Mouse (Mus musculus): ENCODE data around the gene D13Ertd608e.
"Not testable (repeated sequence)": the region's sequence is repeated elsewhere in the genome, so short reads cannot be mapped to it uniquely, and the experiment has no call there.

D13Ertd608e gene

GRCm38 (mm10) chr13:119835320-119836056 is at the start of gene D13Ertd608e:
TSS of gene D13Ertd608e (plus strand) at chr13:119836006.
- DNase-seq (ENCODE audit: low read depth, low spot score) = peak; percentile 34

GRCm38 (mm10) chr13:119789851-119790717 is 45.7 kb upstream of the D13Ertd608e start:
- peak; percentile 49 for DNase-seq (ENCODE audit: low read depth, low spot score)

GRCm38 (mm10) chr13:119790761-119791579 is 44.8 kb upstream of the D13Ertd608e start, which contains the start of gene Zfp131:
TSS of gene Zfp131 (minus strand) at chr13:119790889.
- peak; percentile 94 for DNase-seq (ENCODE audit: low read depth, low spot score)

DNA sequence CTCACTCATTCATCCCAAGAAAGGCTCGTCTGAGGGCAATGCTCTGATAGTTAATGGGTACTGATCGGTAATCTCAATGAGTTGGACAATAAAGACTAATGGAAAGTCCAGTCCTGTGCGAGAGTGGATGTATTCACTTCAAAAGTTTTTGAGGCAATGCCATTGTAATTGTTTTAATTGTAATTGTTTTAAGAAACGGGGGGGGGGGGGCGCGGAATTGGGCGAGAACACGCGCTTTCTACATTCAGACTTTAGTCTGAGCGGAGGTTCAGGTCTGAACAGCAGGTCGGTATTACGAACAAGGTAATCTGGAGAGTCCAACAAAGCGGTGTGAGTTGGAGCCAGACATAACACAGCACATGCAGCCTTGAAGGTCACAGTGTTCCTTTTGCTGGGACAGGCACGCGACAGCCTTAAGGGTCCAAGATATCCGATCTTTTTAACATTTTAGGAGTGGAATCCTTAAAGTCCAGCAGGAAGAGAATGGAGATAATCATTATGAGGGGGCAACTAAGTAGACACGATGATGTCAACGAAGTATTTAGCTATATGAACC is 44.1 kb upstream of the D13Ertd608e start:
- peak; percentile 32 for DNase-seq (ENCODE audit: low read depth, low spot score)

GRCm38 (mm10) chr13:119792791-119793404 is 42.9 kb upstream of the D13Ertd608e start:
- no peak for DNase-seq (ENCODE audit: low read depth, low spot score)

DNA sequence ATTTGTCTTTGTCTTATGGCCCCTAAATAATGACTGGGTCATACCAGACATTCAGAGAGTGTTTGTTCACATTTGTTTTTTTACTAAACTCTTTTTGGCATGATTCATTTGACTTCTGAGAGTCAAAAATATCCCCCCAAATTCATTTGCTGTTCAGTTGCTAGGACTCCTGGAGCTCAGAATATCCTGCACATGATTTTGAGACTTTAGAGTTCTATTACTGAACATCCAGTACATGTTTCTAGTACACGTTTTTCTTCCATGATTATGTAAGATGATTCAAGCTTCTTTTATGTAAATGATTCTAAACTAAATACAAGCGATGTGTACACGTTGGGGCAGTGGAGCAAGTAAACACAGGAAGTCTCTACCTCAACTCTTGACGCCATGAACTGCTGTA is 38.1 kb upstream of the D13Ertd608e start:
- DNase-seq (ENCODE audit: low read depth, low spot score) = no peak

DNA sequence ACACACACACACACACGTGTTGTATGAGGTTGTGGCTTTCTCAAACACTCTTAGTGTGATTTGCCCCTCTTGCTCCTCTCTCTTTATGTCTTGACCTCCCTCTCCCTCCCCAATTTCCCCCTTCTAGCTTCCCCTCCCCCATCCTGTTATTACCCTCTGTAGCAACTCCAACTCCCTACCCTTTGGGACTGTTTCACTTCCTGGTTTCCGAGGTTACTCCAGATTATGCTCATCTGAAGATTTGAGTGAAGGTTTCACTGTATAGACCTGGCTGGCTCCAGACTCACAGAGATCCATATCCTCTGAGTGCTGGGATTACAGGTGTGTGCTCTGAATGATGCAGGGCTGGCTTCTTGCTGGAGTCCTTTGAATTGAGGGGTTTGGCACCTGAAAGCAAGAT is 26.9 kb upstream of the D13Ertd608e start:
- no peak for DNase-seq (ENCODE audit: low read depth, low spot score)

DNA sequence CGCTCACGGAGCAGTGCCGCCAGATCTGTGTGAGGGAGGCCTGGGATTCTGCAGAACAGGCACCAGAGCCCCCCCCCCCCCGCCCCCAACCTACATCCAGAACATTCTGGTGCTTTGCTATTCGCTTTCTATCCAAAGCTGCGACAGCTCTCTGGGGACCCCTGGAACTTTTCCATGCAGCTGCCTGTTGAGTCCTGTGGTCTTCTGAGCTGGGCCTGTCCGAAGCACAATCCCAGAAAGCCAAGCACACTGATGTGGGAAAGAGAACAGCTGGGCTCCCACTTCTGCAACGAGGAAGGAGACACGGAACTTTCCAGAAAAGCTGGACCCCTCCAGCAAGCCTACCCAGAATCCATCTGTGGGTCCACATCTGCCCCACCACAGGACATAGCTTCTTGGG is 25.8 kb upstream of the D13Ertd608e start:
- no peak for DNase-seq (ENCODE audit: low read depth, low spot score)

DNA sequence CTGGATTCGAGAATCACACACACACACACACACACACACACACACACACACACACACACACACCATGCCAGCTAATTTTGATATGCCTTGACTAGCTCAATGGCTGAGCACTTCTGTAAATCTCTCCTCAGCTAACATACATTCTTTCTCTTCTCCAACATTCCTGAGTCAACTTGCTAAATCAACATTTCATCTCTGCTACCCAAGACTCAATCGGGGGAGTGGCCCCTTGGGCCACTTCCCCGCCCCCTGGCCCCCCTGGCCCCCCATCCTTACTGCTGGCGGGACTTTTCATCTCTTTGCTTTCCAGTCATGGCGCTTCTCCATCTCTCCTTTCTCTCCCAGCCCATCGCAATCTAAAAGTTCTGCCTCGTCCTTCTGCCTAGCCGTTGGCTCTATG is 19.0 kb upstream of the D13Ertd608e start:
- no peak for DNase-seq (ENCODE audit: low read depth, low spot score)

DNA sequence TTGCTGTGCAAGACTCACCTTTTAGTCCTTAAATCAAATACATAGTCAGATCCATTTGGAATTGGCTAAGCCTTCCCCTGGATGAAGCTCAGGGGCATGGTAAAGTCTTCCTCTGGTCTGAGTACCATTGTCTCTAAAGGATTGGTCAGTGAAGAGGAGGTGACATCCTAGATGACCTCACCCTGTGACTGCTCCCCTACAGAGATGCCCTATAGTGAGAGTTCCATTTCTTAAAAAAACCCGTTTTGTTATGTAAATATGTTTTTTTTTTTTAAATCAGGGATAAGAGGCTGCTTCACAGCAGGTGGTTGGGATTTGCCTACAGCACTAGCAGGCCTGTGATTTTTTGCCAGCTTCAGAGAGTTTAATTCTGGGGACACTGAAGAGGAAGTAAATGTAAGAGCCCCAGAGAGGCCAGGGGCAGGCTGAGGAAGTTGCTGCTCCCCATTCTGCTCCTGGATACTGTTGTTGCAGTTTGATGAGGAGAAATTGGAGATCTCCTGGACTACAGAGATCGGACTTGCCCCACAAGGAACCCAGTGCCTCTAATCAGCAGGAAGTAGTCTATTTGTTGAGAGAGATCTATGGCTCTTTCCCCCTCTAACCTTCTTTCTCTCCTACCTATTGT is 18.1 kb upstream of the D13Ertd608e start:
- peak; percentile 46 for DNase-seq (ENCODE audit: low read depth, low spot score)

DNA sequence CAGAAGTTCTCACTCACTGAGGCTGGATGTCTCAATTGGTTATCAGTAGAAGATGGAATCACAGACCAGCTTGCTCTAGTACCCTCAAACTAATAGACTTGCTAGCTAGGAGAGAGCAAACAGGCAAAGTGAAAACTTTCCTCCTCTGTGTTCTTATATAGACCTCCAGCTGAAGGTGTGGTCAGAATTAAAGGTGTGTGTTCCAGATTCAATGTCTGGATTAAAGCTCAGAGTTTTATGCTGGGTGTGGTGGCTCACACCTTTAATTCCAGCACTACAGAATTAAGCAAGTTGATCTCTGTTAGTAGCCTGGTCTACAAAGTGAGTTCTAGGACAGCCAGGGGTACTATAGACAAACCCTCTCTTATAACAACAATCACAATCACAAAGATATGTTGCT is 5.7 kb upstream of the D13Ertd608e start, which contains the start of gene AF067063:
Gene AF067063, minus strand, starts transcription at position 101 of the 400 bp plus-strand sequence.
- not testable (repeated sequence) for DNase-seq (ENCODE audit: low read depth, low spot score)

DNA sequence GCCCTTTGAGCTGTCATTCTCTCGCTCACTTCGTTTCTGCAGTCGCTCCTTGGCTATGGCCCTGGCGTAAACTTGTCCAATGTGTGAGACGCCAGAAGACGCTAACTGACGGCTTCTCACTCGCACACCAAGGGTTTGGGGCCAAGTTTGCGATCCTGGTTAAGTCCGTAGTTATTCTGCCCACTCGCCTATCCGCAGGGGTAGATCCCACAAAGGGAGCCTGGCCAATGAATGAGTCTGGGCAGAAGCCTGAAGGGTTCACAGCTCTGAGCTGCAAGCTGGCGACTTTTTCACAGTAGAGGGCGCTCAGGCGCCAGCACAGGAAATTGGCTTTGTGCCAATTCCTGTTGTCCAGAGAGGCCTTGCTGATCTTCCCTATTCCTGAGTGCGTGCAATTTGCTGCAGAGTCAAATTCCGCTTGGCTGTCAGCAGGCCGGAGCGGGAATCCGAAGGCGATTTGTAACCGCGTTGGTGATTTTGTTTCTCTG is 562 bp downstream of the D13Ertd608e start:
- DNase-seq (ENCODE audit: low read depth, low spot score) = peak; percentile 20

DNA sequence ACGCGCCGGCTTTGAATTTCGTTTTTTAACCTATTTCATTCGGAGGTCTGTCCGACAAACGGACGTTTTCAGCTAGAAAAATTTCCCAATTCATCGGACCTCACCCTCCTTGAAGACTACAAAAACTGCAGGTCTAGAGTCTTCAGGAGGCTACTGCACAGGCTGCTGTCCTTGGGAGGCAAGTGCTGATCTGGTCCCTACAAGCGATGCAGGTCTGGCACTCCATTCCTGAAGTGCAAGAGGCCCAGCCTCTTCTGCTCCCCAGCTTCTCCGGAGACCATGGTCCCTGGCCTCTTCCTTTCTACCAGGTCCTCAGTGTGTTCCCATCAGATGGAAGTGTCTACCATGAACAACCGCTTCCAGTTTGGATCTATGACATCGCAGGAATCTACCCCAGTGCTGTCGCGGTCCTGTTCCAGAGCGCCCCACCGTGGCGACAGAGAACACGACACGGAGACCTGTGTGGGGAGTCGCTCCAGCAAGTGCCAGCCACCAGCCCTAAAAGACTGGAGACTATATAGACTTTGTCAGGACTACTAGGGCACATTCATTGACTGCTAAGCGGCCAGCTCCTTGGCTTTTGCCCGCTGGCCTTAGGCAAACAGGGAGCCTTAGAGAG is 2.0 kb downstream of the D13Ertd608e start:
- DNase-seq (ENCODE audit: low read depth, low spot score) = peak; percentile 57

DNA sequence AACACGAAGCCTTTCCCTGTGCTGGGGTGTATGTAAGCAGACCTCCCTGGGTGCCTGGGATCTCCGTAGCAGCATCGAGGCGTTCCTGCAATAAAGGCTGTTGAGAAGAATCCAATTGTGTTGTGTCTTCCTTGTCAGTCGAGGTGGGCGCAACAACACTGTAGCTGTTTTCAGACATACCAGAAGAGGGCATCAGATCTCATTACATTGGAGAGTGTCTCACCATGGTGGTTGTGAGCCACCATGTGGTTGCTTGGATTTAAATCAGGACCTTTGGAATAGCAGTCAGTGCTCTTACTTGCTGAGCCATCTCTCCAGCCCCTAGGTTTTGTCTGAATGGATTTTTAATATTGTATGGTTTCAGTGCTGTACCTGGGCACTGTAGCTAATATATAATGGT is 4.2 kb downstream of the D13Ertd608e start:
- DNase-seq (ENCODE audit: low read depth, low spot score) = peak; percentile 12

GRCm38 (mm10) chr13:119862399-119862798 is 26.6 kb downstream of the D13Ertd608e start:
- not testable (repeated sequence) for DNase-seq (ENCODE audit: low read depth, low spot score)

DNA sequence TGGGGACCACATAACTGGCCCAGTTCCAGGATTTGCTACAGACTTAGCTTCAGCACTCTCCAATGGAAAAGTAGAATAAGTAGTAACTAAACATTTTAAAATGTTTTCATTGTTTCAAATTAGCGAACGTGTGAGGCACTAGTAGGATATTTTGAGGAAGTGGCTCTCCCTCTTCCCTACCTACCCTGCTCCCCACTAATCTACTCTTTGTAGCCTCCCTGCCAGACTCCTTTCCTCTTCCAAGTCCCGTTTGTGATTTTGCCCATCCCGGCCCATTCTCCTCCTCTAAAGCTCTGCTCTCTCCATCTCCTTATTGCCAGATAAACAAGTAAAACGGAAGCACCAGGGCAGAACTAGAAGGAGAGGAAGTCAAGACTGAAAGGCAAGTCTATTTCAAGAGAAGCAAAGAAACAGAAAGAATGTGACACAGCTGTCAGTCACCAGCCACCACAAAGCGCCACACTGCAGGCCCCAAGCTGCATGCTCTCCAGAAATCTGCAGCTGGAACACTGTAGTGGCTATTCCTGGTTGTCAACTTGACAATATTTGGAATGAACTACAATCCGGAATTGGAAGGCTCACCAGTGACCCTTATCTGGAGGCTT is 28.7 kb downstream of the D13Ertd608e start:
- DNase-seq (ENCODE audit: low read depth, low spot score) = not testable (repeated sequence)

GRCm38 (mm10) chr13:119886896-119887295 is 51.1 kb downstream of the D13Ertd608e start:
- DNase-seq (ENCODE audit: low read depth, low spot score) = peak; percentile 54

DNA sequence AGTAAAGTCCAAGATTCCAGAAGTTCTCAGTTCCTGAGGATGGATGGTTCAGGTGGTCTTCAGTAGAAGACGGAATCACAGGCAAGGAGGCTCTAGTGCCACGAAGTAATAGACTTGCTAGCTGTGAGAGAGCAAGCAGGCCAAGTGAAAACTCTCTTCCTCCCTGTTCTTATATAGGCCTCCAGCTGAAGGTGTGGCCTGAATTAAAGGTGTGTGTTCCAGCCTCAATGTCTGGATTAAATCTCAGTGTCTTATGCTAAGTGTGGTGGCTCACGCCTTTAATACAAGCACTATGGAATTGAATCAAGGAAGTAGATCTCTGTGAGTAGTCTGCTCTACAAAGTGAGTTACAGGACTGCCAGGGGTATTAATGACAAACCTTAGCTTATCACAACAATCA is 58.9 kb downstream of the D13Ertd608e start, which contains the start of gene Tcstv1:
Gene Tcstv1, minus strand, starts transcription at position 101 of the 400 bp plus-strand sequence.
- not testable (repeated sequence) for DNase-seq (ENCODE audit: low read depth, low spot score)

All from R1 (cell line).